Mouse (Mus musculus) hindbrain, embryonic 11.5 days (tissue): Measurements from ENCODE around the gene Slc13a4. TPM values are rescaled to one million over a fixed set of nuclear protein-coding genes. Genes with fewer than 3 reads are reported as not detected.

ENCODE experiments used
- ATAC-seq: fragments of 200-750 bp; cut with Nextera tagmentation; 2 replicates; pipeline ENCODE4 v1.8.0; 2017; ENCODE audit warnings: mild to moderate bottlenecking, moderate TSS enrichment, moderate library complexity; ENCODE audit not compliant: low FRiP score
- DNase-seq: peaks from one replicate; pipeline ENCODE4 v3.0.0-alpha.2; 2015; ENCODE audit warnings: low spot score
- H3K27ac ChIP-seq: fragments of 300-500 bp; sonication (generic); 2 replicates; pipeline ENCODE4 v1.5.1; 2014; ENCODE audit warnings: mild to moderate bottlenecking, low read depth, low read length
- H3K27me3 ChIP-seq: fragments of 300-500 bp; sonication (generic); 2 replicates; pipeline ENCODE4 v1.6.1; 2014; ENCODE audit warnings: mild to moderate bottlenecking, low read length, moderate library complexity, mixed read lengths; ENCODE audit not compliant: control insufficient read depth, insufficient read depth
- H3K36me3 ChIP-seq: fragments of 300-500 bp; sonication (generic); 2 replicates; pipeline ENCODE4 v1.6.1; 2014; ENCODE audit warnings: mild to moderate bottlenecking, low read length, moderate library complexity, mixed read lengths; ENCODE audit not compliant: control insufficient read depth, insufficient read depth
- H3K4me1 ChIP-seq: fragments of 300-500 bp; sonication (generic); replicated peaks from 2 replicates; pipeline ENCODE4 v1.6.1; 2014; ENCODE audit warnings: low read length, mixed read lengths; ENCODE audit not compliant: control insufficient read depth, insufficient read depth
- H3K4me2 ChIP-seq: fragments of 300-500 bp; sonication (generic); replicated peaks from 2 replicates; pipeline ENCODE4 v1.6.1; 2014; ENCODE audit warnings: mild to moderate bottlenecking, low read depth, low read length
- H3K4me3 ChIP-seq: fragments of 300-500 bp; sonication (generic); 2 replicates; pipeline ENCODE4 v1.5.1; 2014; ENCODE audit warnings: low read depth, low read length
- H3K9ac ChIP-seq: fragments of 300-500 bp; sonication (generic); 2 replicates; pipeline ENCODE4 v1.6.1; 2014; ENCODE audit warnings: low read depth, low read length
- H3K9me3 ChIP-seq: fragments of 300-500 bp; sonication (generic); 2 replicates; pipeline ENCODE4 v1.6.1; 2016; ENCODE audit warnings: low read length; ENCODE audit not compliant: control insufficient read depth
- WGBS: fragments of 180-500 bp; shearing (Covaris S2); extraction: QIAGEN DNeasy Blood & Tissue Kit; methylation state at CpG from one replicate; pipeline ENCODE4 v1.1.7; 2014; 5-methylcytosine and 5-hydroxymethylcytosine counted together
- polyA plus RNA-seq: library from polyadenylated mRNA; unstranded; fragments of >200 nt; fragmentation: Nextera tagmentation; extraction: Ambion mirVana; gene quantifications from 2 replicates; pipeline ENCODE4 v1.2.1, GENCODE M21; 2014

Gene Slc13a4
- polyA plus RNA-seq, 1 experiment from 2014 or later = 0.40 TPM

DNA sequence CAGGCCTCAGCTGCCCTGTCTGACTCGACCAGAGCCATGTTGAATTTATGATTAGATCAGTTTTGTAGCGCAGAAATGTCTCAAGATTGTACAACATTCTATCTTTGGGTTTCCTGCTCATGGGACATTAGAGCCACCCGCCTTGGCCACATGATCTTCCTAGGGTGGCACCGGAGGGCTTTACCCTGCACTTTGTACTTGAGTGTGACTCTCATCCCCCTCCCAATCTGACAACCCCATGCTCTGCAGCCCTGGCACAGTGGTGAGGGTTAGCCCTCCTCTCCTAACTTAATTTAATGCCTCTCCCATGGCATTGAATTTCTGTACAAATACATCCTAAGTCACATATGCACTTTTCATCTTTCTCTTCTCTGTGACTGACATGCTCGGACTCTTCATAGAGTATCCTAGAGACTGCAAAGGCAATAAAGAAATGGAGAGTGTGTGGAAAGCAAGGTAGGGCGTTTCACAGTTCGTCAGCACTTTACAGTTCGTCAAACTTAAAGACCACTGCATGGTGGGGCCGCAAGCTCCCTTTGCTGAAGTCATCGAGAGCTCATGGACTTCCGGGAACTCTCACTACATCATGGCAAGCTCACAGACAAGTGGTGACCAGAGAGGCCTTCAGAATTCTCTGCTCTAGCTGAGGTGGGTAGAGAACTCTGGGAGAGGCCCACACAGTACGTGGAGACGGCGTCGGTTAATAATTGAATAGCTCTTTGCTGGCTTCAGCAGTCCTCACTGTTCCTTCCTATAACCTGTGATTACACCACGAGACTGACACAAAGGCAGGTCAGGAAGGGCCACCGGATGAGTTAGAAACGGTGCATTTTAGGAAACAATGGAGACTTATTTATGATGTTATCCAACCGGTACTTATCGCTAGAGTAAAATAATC, 35.8 kb downstream of the Slc13a4 start:
- no peaks in the 10 kb centered on the region for H3K4me1 ChIP-seq
- H3K27me3 ChIP-seq = no peaks in the 10 kb centered on the region
- H3K9me3 ChIP-seq = no peaks in the 10 kb centered on the region
- H3K9ac ChIP-seq = no peak overlapping the region
- 84% methylated on average over 20 of the region's 20 CpGs for WGBS
- DNase-seq (no peak), ATAC-seq (no peak)
- no peak overlapping the region for H3K27ac ChIP-seq
- no peaks in the 10 kb centered on the region for H3K36me3 ChIP-seq
- H3K4me3 ChIP-seq = no peak overlapping the region
- H3K4me2 ChIP-seq = no peak overlapping the region

DNA sequence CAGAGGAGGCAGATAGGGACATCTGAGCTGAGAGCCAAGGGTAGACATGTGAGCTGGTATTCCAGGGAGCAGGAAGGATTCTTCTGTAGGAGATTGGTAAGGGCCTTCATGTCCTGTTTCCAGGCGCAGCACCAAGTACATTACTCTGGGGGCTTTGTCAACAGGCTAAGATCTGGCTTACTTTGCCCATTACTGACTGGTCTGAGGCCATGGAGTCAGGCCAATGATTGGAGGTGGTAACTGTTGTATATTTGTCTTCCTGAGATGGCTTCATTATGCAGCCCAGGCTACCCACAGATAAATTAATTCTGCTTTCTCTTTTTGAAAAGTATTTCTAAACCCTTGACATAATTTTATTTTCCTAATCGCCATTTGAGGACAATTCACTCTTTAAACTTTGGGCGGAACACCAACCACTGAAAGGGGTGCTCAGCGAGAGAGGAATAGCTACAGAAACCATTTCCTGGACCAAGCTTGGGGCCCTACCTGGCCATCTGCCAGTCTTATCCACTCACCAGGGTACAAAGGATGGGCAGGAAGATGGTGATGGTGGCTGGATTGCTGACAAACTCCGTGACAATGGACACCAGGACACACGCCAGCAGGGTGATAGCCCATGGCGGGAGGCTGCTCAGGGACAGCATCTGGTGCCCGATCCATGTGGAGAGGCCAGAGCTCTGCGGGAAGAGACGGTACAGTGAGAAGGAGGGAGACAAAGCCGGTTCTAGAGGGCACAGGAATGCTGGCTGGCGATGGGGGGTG, 36.7 kb downstream of the Slc13a4 start:
- H3K9me3 ChIP-seq = no peaks in the 10 kb centered on the region
- no peaks in the 10 kb centered on the region for H3K36me3 ChIP-seq
- no peak overlapping the region for H3K27ac ChIP-seq
- ATAC-seq (no peak), DNase-seq (no peak)
- H3K4me3 ChIP-seq = no peak overlapping the region
- WGBS = 94% methylated on average over 12 of the region's 12 CpGs
- no peaks in the 10 kb centered on the region for H3K27me3 ChIP-seq
- no peaks in the 10 kb centered on the region for H3K4me1 ChIP-seq
- H3K4me2 ChIP-seq = no peak overlapping the region
- H3K9ac ChIP-seq = no peak overlapping the region

DNA sequence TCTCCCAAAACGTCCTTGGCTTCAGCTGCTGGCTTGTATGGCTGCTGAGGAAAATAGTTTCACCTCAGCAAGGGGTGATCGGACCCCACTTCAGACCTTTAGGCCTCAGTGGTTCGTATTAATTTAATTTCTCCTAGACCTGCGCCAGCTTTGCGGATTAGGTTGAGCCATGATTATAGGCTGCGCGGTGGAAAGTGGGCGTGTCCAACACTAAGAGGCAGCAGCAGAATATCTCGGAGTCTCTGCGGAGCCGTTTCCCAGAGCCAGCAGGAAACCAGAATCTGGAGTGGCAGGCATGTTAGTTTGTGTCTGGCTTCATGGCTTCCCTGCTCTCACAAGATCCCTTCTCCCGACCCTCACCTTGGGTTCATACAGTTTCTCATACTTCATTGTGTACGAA, 38.3 kb downstream of the Slc13a4 start:
- H3K9ac ChIP-seq = no peak overlapping the region
- H3K27me3 ChIP-seq = no peaks in the 10 kb centered on the region
- DNase-seq = no peak
- no peak overlapping the region for H3K4me2 ChIP-seq
- H3K27ac ChIP-seq = no peak overlapping the region
- H3K36me3 ChIP-seq = no peaks in the 10 kb centered on the region
- ATAC-seq = no peak
- H3K4me3 ChIP-seq = no peak overlapping the region
- no peaks in the 10 kb centered on the region for H3K4me1 ChIP-seq
- H3K9me3 ChIP-seq = no peaks in the 10 kb centered on the region
- 79% methylated on average over 13 of the region's 13 CpGs for WGBS

DNA sequence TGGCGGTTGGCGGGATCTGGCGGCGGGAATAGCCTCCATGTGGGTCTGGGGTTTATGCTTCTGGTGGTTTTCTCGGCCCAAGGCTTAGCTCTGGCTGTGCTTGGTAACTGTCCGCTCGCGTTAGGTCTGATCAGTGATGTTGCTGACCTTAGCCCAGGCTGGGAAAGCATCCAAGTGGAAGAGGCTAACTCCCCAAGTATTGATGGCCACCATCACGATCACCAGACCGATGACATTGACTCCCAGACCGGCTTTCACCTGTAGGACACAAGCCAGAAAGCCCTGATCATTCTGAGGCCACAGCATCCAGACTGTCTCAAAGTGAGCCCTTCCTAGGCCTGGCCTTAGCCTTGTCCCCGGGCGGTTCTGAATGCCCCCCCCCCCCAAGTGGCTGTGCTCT, 39.2 kb downstream of the Slc13a4 start:
- no peak for ATAC-seq
- Histone ChIP-seq H3K27me3 (no peaks in the 10 kb centered on the region), H3K27ac (no peak overlapping the region), H3K9me3 (no peaks in the 10 kb centered on the region), H3K4me1 (no peaks in the 10 kb centered on the region), H3K9ac (no peak overlapping the region), H3K4me3 (no peak overlapping the region), H3K36me3 (no peaks in the 10 kb centered on the region), H3K4me2 (no peak overlapping the region)
- DNase-seq = no peak
- 96% methylated on average over 13 of the region's 13 CpGs for WGBS

DNA sequence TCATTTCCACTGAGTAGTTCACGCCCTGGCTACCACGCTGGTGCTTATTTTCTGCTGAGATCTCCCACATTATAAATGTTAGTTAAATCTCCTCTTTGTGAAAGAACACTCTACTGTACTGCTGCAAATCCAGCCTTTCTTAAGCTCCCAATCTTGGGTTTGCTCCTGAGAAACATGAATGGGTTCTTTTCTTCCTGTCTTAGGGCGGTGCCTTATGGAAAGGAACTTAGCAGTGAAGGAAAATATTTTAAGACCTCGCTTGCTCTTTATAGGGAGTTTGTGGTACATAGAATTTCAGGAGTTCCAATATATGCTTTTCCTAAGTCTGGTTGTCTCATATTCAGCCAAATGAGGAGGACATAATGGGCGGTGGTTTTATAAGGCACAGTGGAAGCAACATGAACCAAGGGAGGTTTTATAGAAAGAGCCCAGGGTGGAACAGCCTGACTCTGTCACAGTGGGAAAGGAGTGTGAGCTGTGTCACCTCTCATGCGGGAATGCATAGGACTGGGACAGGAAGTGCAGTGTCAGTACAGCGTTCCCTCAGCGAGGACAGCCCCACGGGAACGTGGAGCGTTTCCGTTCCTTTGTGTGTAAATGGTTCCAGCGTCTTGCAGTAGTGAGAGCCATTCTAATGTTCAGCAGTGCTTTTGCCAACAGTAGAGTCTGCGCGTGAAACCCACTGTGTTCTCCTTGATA, 42.2 kb downstream of the Slc13a4 start:
- WGBS = 90% methylated on average over 15 of the region's 15 CpGs
- no peak for DNase-seq
- Histone ChIP-seq H3K4me1 (no peaks in the 10 kb centered on the region), H3K36me3 (no peaks in the 10 kb centered on the region; the same call in 1 of the 2 replicates), H3K27ac (no peak overlapping the region), H3K4me2 (no peak overlapping the region), H3K4me3 (no peak overlapping the region), H3K9ac (no peak overlapping the region), H3K27me3 (no peaks in the 10 kb centered on the region), H3K9me3 (no peaks in the 10 kb centered on the region)
- no peak for ATAC-seq

DNA sequence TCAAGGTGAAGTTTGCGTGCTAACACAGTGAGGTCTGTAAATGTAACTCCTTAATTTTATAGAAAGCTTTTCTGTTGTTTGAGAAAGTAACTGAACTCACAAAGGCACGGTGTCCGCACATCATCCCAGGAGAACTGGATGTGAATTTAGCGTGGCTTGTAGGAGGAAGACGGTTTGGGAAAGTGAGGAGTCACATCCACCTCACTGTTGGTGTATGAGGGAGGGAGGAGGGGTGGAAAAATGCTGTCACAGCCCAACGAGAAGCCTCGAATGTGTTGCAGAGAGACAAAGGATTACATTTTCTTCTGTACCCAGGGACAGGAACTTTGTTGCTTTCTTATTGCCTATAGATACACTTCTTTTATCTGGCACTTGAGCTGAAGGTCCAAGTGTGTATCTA, 47.4 kb downstream of the Slc13a4 start:
- Histone ChIP-seq H3K4me3 (no peak overlapping the region), H3K27me3 (no peaks in the 10 kb centered on the region), H3K4me1 (no peaks in the 10 kb centered on the region), H3K9ac (no peak overlapping the region), H3K36me3 (no peaks in the 10 kb centered on the region; the same call in 1 of the 2 replicates), H3K27ac (no peak overlapping the region), H3K9me3 (no peaks in the 10 kb centered on the region), H3K4me2 (no peak overlapping the region)
- ATAC-seq = no peak
- WGBS = 91% methylated on average over 7 of the region's 7 CpGs
- no peak for DNase-seq

DNA sequence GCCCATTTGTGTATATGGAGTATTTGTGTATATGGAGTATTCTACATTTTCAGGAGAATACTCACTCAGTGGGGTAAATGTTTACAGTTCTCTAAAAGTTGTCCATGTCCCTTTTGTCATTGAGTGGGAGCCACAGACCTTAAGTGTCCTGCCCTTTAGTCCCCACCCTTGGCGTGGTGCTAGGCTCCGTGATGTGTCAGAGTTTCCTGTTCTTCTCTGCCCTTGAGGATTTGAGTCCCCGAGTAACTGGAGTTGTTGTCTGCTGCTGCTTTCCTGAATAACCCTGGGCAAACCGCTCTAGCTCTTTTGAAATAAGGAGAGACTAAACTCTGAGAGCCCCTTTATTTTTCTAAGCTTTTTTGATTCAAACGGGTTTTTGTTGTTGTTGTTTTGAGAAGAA, 48.4 kb downstream of the Slc13a4 start:
- Histone ChIP-seq H3K9ac (no peak overlapping the region), H3K4me2 (no peak overlapping the region), H3K9me3 (no peaks in the 10 kb centered on the region), H3K4me3 (no peak overlapping the region), H3K4me1 (peaks cover 2% of the 10 kb centered on the region), H3K27ac (no peak overlapping the region), H3K36me3 (no peaks in the 10 kb centered on the region; the same call in 1 of the 2 replicates), H3K27me3 (no peaks in the 10 kb centered on the region)
- ATAC-seq (no peak), DNase-seq (no peak)
- 81% methylated on average over 5 of the region's 5 CpGs for WGBS

DNA sequence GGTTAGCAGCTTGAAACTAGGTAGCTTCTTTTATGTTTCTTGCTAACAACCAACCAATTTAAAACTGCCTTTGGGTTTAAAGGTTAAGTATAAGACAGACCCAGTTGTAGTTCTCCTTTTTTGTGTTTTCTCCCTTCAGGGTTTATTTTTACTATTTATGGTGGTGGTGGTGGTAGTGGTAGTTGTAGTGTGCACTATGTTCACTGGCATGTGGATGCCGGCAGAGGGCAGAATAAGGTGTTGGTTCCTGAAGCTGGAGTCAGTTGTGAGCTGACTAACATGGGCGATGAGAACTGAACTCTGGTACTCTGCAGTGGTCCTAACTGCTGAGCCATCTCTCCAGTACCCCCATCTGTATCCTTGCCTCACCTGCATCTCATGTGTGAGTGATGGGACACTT, 49.0 kb downstream of the Slc13a4 start:
- H3K9me3 ChIP-seq = no peaks in the 10 kb centered on the region
- no peaks in the 10 kb centered on the region; the same call in 1 of the 2 replicates for H3K36me3 ChIP-seq
- DNase-seq (no peak), ATAC-seq (no peak)
- no peak overlapping the region for H3K27ac ChIP-seq
- WGBS = 95% methylated on average over 2 of the region's 2 CpGs
- H3K4me1 ChIP-seq = peaks cover 5% of the 10 kb centered on the region
- H3K27me3 ChIP-seq = no peaks in the 10 kb centered on the region
- no peak overlapping the region for H3K4me3 ChIP-seq
- H3K9ac ChIP-seq = no peak overlapping the region
- no peak overlapping the region for H3K4me2 ChIP-seq
